Mouse (Mus musculus) limb, embryonic 11.5 days (tissue): Measurements from ENCODE around the gene Xxylt1. TPM values are rescaled to one million over a fixed set of nuclear protein-coding genes. Genes with fewer than 3 reads are reported as not detected.

Experiments used
- ATAC-seq: fragments of 200-750 bp; cut with Nextera tagmentation; 2 replicates; pipeline ENCODE4 v1.8.0; 2017; ENCODE audit warnings: low read depth; ENCODE audit not compliant: insufficient number of reproducible peaks, low FRiP score, low TSS enrichment
- DNase-seq: peaks from one replicate; pipeline ENCODE4 v3.0.0-alpha.2; 2015; ENCODE audit warnings: low spot score
- H3K27ac ChIP-seq: fragments of 300-500 bp; sonication (generic); replicated peaks from 2 replicates; pipeline ENCODE4 v1.5.1; 2014; ENCODE audit warnings: low read depth, mild to moderate bottlenecking, low read length
- H3K27me3 ChIP-seq: fragments of 300-500 bp; sonication (generic); 2 replicates; pipeline ENCODE4 v1.6.1; 2014; ENCODE audit warnings: mild to moderate bottlenecking, low read length, mixed read lengths; ENCODE audit not compliant: control insufficient read depth, insufficient read depth
- H3K36me3 ChIP-seq: fragments of 300-500 bp; sonication (generic); 2 replicates; pipeline ENCODE4 v1.6.1; 2014; ENCODE audit warnings: mild to moderate bottlenecking, low read length, moderate library complexity, mixed read lengths; ENCODE audit not compliant: control insufficient read depth, insufficient read depth
- H3K4me1 ChIP-seq: fragments of 300-500 bp; sonication (generic); 2 replicates; pipeline ENCODE4 v1.6.1; 2014; ENCODE audit warnings: low read length, mixed read lengths; ENCODE audit not compliant: control insufficient read depth, insufficient read depth
- H3K4me2 ChIP-seq: fragments of 300-500 bp; sonication (generic); 2 replicates; pipeline ENCODE4 v1.6.1; 2014; ENCODE audit warnings: low read depth, mild to moderate bottlenecking, moderate library complexity; ENCODE audit not compliant: severe bottlenecking
- H3K4me3 ChIP-seq: fragments of 300-500 bp; sonication (generic); 2 replicates; pipeline ENCODE4 v1.5.1; 2014; ENCODE audit warnings: low read depth, low read length
- H3K9ac ChIP-seq: fragments of 300-500 bp; sonication (generic); 2 replicates; pipeline ENCODE4 v1.6.1; 2014; ENCODE audit warnings: mild to moderate bottlenecking, low read length
- H3K9me3 ChIP-seq: fragments of 300-500 bp; sonication (generic); 2 replicates; pipeline ENCODE4 v1.6.1; 2016; ENCODE audit warnings: low read length; ENCODE audit not compliant: control insufficient read depth
- WGBS: fragments of 180-500 bp; shearing (Covaris S2); extraction: QIAGEN DNeasy Blood & Tissue Kit; methylation state at CpG from one replicate; pipeline ENCODE4 v1.1.7; 2014; 5-methylcytosine and 5-hydroxymethylcytosine counted together
- polyA plus RNA-seq: library from polyadenylated mRNA; unstranded; fragments of >200 nt; fragmentation: Nextera tagmentation; extraction: Ambion mirVana; gene quantifications from 2 replicates; pipeline ENCODE4 v1.2.1, GENCODE M21; 2014

Gene Xxylt1
- polyA plus RNA-seq, 1 experiment from 2014 or later = 16.2 TPM

GRCm38 (mm10) chr16:31081891-31082290 lies 659 bp upstream of the Xxylt1 start:
- DNase-seq = peak; percentile 21
- Histone ChIP-seq H3K27ac (no peak overlapping the region), H3K4me3 (no peak overlapping the region), H3K27me3 (no peaks in the 10 kb centered on the region; the same call in 1 of the 2 replicates), H3K36me3 (no peaks in the 10 kb centered on the region), H3K9me3 (no peaks in the 10 kb centered on the region), H3K4me2 (no peak overlapping the region), H3K9ac (no peak overlapping the region), H3K4me1 (peaks cover 9% of the 10 kb centered on the region; the same call in 1 of the 2 replicates)
- WGBS = 67% methylated on average over 6 of the region's 6 CpGs
- ATAC-seq = no peak

GRCm38 (mm10) chr16:31080573-31081051 lies 620 bp downstream of the Xxylt1 start:
- Histone ChIP-seq H3K36me3 (no peaks in the 10 kb centered on the region), H3K27ac (peak overlapping the region; percentile 77; the same call in 1 of the 2 replicates)

GRCm38 (mm10) chr16:31077396-31077795 lies 3.8 kb downstream of the Xxylt1 start:
- Histone ChIP-seq H3K27me3 (no peaks in the 10 kb centered on the region; the same call in 1 of the 2 replicates), H3K4me3 (no peak overlapping the region), H3K27ac (no peak overlapping the region), H3K9ac (no peak overlapping the region), H3K4me2 (no peak overlapping the region), H3K36me3 (no peaks in the 10 kb centered on the region), H3K9me3 (no peaks in the 10 kb centered on the region), H3K4me1 (peaks cover 9% of the 10 kb centered on the region; the same call in 1 of the 2 replicates)
- ATAC-seq = no peak
- DNase-seq = no peak
- WGBS = 94% methylated on average over 5 of the region's 5 CpGs

More at GRCm38 (mm10) chr16:31080573-31081051, 620 bp downstream of the Xxylt1 start:
- WGBS = under 1% methylated on average over 26 of the region's 36 CpGs
- Histone ChIP-seq H3K27me3 (no peaks in the 10 kb centered on the region; the same call in 1 of the 2 replicates), H3K4me1 (peaks cover 9% of the 10 kb centered on the region; the same call in 1 of the 2 replicates), H3K4me3 (peak overlapping the region; percentile 70), H3K4me2 (peak overlapping the region; percentile 100), H3K9me3 (no peaks in the 10 kb centered on the region), H3K9ac (peak overlapping the region; percentile 76)
- DNase-seq (peak; percentile 70), ATAC-seq (peak; percentile 52; the same call in 1 of the 2 replicates)

GRCm38 (mm10) chr16:31076436-31076835 lies 4.8 kb downstream of the Xxylt1 start:
- Histone ChIP-seq H3K4me3 (no peak overlapping the region), H3K27ac (no peak overlapping the region), H3K27me3 (no peaks in the 10 kb centered on the region; the same call in 1 of the 2 replicates), H3K4me1 (peaks cover 9% of the 10 kb centered on the region; the same call in 1 of the 2 replicates), H3K4me2 (no peak overlapping the region), H3K9ac (no peak overlapping the region), H3K36me3 (no peaks in the 10 kb centered on the region), H3K9me3 (no peaks in the 10 kb centered on the region)
- ATAC-seq (no peak), DNase-seq (no peak)
- 80% methylated on average over 8 of the region's 8 CpGs for WGBS

- DNase-seq (no peak), ATAC-seq (no peak)
- 77% methylated on average over 3 of the region's 3 CpGs for WGBS
- Histone ChIP-seq H3K4me2 (no peak overlapping the region), H3K4me1 (peaks cover 14% of the 10 kb centered on the region), H3K27ac (no peak overlapping the region), H3K36me3 (no peaks in the 10 kb centered on the region), H3K9me3 (no peaks in the 10 kb centered on the region), H3K4me3 (no peak overlapping the region), H3K27me3 (no peaks in the 10 kb centered on the region; the same call in 1 of the 2 replicates), H3K9ac (no peak overlapping the region)
Measured at GRCm38 (mm10) chr16:31074324-31074908, 6.8 kb downstream of the Xxylt1 start.

GRCm38 (mm10) chr16:31071731-31072130 lies 9.5 kb downstream of the Xxylt1 start:
- WGBS = 88% methylated on average over 6 of the region's 6 CpGs
- DNase-seq (no peak), ATAC-seq (no peak)
- Histone ChIP-seq H3K9ac (no peak overlapping the region), H3K4me3 (no peak overlapping the region), H3K27me3 (no peaks in the 10 kb centered on the region), H3K27ac (no peak overlapping the region), H3K9me3 (no peaks in the 10 kb centered on the region), H3K36me3 (no peaks in the 10 kb centered on the region), H3K4me1 (peaks cover 20% of the 10 kb centered on the region), H3K4me2 (no peak overlapping the region)

- Histone ChIP-seq H3K27me3 (no peaks in the 10 kb centered on the region), H3K4me1 (peaks cover 20% of the 10 kb centered on the region), H3K27ac (no peak overlapping the region), H3K9me3 (no peaks in the 10 kb centered on the region), H3K4me2 (peak overlapping the region; percentile 21; the same call in 1 of the 2 replicates), H3K4me3 (no peak overlapping the region), H3K36me3 (no peaks in the 10 kb centered on the region), H3K9ac (no peak overlapping the region)
- 3% methylated on average over 19 of the region's 21 CpGs for WGBS
- peak; percentile 56; the same call in 1 of the 2 replicates for ATAC-seq
- peak; percentile 93 for DNase-seq
Measured at GRCm38 (mm10) chr16:31070358-31071133, 10.7 kb downstream of the Xxylt1 start.
